Mouse (Mus musculus) limb, embryonic 15.5 days (tissue): ENCODE results near the gene Spert. TPM values are rescaled to one million over a fixed set of nuclear protein-coding genes. Genes with fewer than 3 reads are reported as not detected.

ENCODE experiments used
- ATAC-seq: fragments of 200-750 bp; cut with Nextera tagmentation; 2 replicates; pipeline ENCODE4 v1.8.0; 2017; ENCODE audit warnings: low read depth, moderate TSS enrichment; ENCODE audit not compliant: insufficient number of reproducible peaks, low FRiP score, low TSS enrichment
- H3K27ac ChIP-seq: fragments of 300-500 bp; sonication (generic); 2 replicates; pipeline ENCODE4 v1.5.1; 2015; ENCODE audit warnings: moderate library complexity, mild to moderate bottlenecking, inconsistent platforms
- H3K27me3 ChIP-seq: fragments of 300-500 bp; sonication (generic); 2 replicates; pipeline ENCODE4 v1.6.1; 2015; ENCODE audit warnings: inconsistent platforms
- H3K36me3 ChIP-seq: fragments of 300-500 bp; sonication (generic); 2 replicates; pipeline ENCODE4 v1.6.1; 2015; ENCODE audit warnings: inconsistent platforms
- H3K4me1 ChIP-seq: fragments of 300-500 bp; sonication (generic); 2 replicates; pipeline ENCODE4 v1.6.1; 2015; ENCODE audit warnings: inconsistent platforms
- H3K4me2 ChIP-seq: fragments of 300-500 bp; sonication (generic); 2 replicates; pipeline ENCODE4 v1.6.1; 2015; ENCODE audit warnings: mild to moderate bottlenecking, inconsistent platforms
- H3K4me3 ChIP-seq: fragments of 300-500 bp; sonication (generic); 2 replicates; pipeline ENCODE4 v1.5.1; 2015; ENCODE audit warnings: mild to moderate bottlenecking, inconsistent platforms
- H3K9ac ChIP-seq: fragments of 300-500 bp; sonication (generic); 2 replicates; pipeline ENCODE4 v1.6.1; 2015; ENCODE audit warnings: inconsistent platforms
- H3K9me3 ChIP-seq: fragments of 300-500 bp; sonication (generic); 2 replicates; pipeline ENCODE4 v1.6.1; 2016; ENCODE audit warnings: inconsistent platforms
- WGBS: fragments of 180-500 bp; shearing (Covaris S2); methylation state at CpG from one replicate; pipeline ENCODE4 v1.1.7; 2015; 5-methylcytosine and 5-hydroxymethylcytosine counted together
- polyA plus RNA-seq: library from polyadenylated mRNA; unstranded; fragments of >200 nt; fragmentation: Nextera tagmentation; extraction: Ambion mirVana; gene quantifications from 2 replicates; pipeline ENCODE4 v1.2.1, GENCODE M21; 2015

Gene Spert
- polyA plus RNA-seq: not detected in 2 replicates

- Histone ChIP-seq H3K27ac (no peak within 1 kb of the TSS), H3K36me3 (no peaks in the 10 kb centered on the region), H3K9ac (no peak within 1 kb of the TSS), H3K9me3 (no peaks in the 10 kb centered on the region), H3K4me2 (no peak within 1 kb of the TSS), H3K27me3 (no peaks in the 10 kb centered on the region), H3K4me3 (no peak within 1 kb of the TSS), H3K4me1 (no peaks in the 10 kb centered on the region)
- WGBS: 57% methylated on average over 3 of the region's 3 CpGs
- ATAC-seq: no peak
Measured at GRCm38 (mm10) chr14:75592978-75593377, at the start of gene Spert. TSS of gene Spert (minus strand) at chr14:75593116.

DNA sequence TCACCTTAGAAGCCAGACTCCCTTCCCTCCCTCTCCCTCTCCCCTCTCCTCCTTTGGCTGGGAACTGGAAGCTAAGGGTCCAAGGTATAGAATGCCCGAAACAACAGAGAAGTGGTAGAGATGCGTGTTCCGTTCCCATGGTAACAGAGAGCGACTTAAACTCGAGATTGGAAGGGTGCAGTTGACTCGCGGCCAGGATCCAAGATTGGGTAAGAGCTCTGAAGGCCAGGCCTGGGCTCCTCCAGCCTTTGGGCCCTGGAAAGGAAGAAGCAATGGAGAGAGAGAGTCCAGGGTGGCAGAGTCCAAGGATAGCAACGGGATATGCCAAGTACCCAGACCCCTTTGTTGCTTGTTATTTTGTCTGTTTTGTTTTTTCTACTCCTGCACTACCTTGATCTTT is 49.2 kb upstream of the Spert start, which contains the start of gene Erich6b:
Gene Erich6b (plus strand): TSS at position 180 of the 400 bp plus-strand sequence.
- H3K9ac ChIP-seq: no peak within 1 kb of the TSS
- H3K27ac ChIP-seq: no peak within 1 kb of the TSS; the same call in 1 of the 2 replicates
- 90% methylated on average over 8 of the region's 8 CpGs for WGBS
- H3K36me3 ChIP-seq: no peaks in the 10 kb centered on the region
- H3K4me2 ChIP-seq: no peak within 1 kb of the TSS
- peaks cover 4% of the 10 kb centered on the region; the same call in 1 of the 2 replicates for H3K4me1 ChIP-seq
- H3K27me3 ChIP-seq: no peaks in the 10 kb centered on the region
- ATAC-seq: no peak
- H3K4me3 ChIP-seq: no peak within 1 kb of the TSS
- H3K9me3 ChIP-seq: no peaks in the 10 kb centered on the region

DNA sequence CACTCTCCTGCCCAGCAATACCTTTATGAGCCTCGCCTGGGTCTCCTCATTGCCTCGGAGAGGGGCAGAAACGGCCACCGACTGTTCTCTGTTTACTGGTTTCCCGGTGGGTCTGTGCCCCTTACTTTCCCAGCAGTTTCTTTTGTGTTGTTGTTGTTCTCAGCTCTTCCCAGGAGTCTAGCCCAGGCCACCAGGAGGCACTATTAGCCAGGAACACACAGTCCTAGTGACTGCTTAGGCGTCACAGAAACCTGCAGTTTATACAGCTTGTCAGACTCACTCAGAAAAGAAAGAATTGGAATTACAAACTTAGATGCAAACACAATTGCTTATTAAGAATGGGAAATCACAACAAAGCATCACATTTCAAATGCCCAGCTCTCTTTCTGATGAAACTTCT is 48.5 kb upstream of the Spert start:
- no peak overlapping the region for H3K4me2 ChIP-seq
- no peak overlapping the region for H3K9ac ChIP-seq
- H3K27me3 ChIP-seq: no peaks in the 10 kb centered on the region
- H3K36me3 ChIP-seq: no peaks in the 10 kb centered on the region
- H3K27ac ChIP-seq: no peak overlapping the region
- WGBS: 69% methylated on average over 6 of the region's 6 CpGs
- peaks cover 4% of the 10 kb centered on the region; the same call in 1 of the 2 replicates for H3K4me1 ChIP-seq
- no peaks in the 10 kb centered on the region for H3K9me3 ChIP-seq
- no peak for ATAC-seq
- H3K4me3 ChIP-seq: no peak overlapping the region

- no peaks in the 10 kb centered on the region for H3K27me3 ChIP-seq
- no peak overlapping the region for H3K4me2 ChIP-seq
- H3K4me1 ChIP-seq: peaks cover 5% of the 10 kb centered on the region
- no peaks in the 10 kb centered on the region for H3K36me3 ChIP-seq
- H3K9me3 ChIP-seq: no peaks in the 10 kb centered on the region
- no peak overlapping the region for H3K4me3 ChIP-seq
- no peak overlapping the region for H3K27ac ChIP-seq
- no peak overlapping the region for H3K9ac ChIP-seq
- ATAC-seq: no peak
- WGBS: 80% methylated on average over 2 of the region's 2 CpGs
Measured at GRCm38 (mm10) chr14:75640846-75641245, 47.9 kb upstream of the Spert start.

- WGBS: 84% methylated on average over 4 of the region's 4 CpGs
- Histone ChIP-seq H3K27me3 (no peaks in the 10 kb centered on the region), H3K4me2 (no peak overlapping the region), H3K4me1 (peaks cover 17% of the 10 kb centered on the region), H3K4me3 (no peak overlapping the region), H3K36me3 (no peaks in the 10 kb centered on the region), H3K27ac (no peak overlapping the region), H3K9ac (no peak overlapping the region), H3K9me3 (no peaks in the 10 kb centered on the region)
- no peak for ATAC-seq
Measured at GRCm38 (mm10) chr14:75637641-75638040, 44.7 kb upstream of the Spert start.

GRCm38 (mm10) chr14:75636107-75636506 is 43.2 kb upstream of the Spert start:
- no peaks in the 10 kb centered on the region for H3K27me3 ChIP-seq
- H3K27ac ChIP-seq: 0 out of 2 replicates have a peak overlapping the region, but pooled peaks have one; percentile 23
- no peaks in the 10 kb centered on the region for H3K36me3 ChIP-seq
- H3K9ac ChIP-seq: no peak overlapping the region
- no peak overlapping the region for H3K4me3 ChIP-seq
- ATAC-seq: no peak
- peaks cover 17% of the 10 kb centered on the region for H3K4me1 ChIP-seq
- no peaks in the 10 kb centered on the region for H3K9me3 ChIP-seq
- no peak overlapping the region for H3K4me2 ChIP-seq
- 28% methylated on average over 7 of the region's 7 CpGs for WGBS

GRCm38 (mm10) chr14:75635350-75635749 is 42.4 kb upstream of the Spert start:
- Histone ChIP-seq H3K27me3 (no peaks in the 10 kb centered on the region), H3K36me3 (no peaks in the 10 kb centered on the region), H3K4me1 (peaks cover 17% of the 10 kb centered on the region), H3K4me3 (no peak overlapping the region), H3K9me3 (no peaks in the 10 kb centered on the region), H3K9ac (no peak overlapping the region), H3K4me2 (no peak overlapping the region), H3K27ac (peak overlapping the region; percentile 23; the same call in 1 of the 2 replicates)
- 44% methylated on average over 12 of the region's 12 CpGs for WGBS
- ATAC-seq: 0 out of 2 replicates have a peak, but pooled peaks have one; percentile 52

DNA sequence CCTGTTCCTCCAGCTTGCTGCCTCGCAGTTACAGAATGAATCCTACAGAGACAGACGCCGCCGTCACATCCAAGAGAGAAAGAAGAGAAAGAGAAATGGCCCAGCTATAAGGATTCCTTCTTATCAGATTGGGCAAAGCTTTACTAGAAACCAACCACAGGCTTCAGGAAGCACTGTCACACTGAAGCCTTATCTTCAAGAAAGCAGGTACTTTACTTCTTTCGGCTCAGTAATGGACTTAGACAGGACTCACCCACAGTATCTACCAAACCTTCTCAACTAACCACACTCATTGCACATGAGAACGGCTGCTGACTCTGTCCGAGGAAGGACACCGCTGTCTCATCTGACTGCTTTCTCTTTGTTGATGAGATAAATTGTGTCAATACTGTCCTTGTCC is 36.0 kb upstream of the Spert start:
- WGBS: 89% methylated on average over 8 of the region's 8 CpGs

DNA sequence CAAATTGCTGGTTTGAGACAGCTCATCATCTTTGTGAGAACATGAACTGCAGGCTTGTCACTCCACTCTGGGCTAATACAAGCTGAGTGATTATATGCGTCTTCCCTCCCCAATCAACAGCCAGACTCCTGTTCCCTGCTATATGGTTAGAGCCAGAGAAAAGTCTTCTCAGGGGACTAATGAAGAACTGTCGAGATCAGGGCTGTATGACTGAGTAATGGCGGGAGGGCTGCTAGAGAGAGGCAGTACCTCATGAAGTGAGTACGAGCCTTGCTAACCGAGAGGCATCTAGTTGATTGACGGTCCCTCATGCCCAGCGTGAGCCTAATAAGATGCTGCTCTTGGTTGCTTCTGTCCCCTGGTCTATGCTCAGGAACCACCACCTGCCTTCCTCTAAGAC is 30.1 kb upstream of the Spert start:
- Histone ChIP-seq H3K27me3 (no peaks in the 10 kb centered on the region), H3K36me3 (no peaks in the 10 kb centered on the region), H3K4me1 (no peaks in the 10 kb centered on the region), H3K9me3 (no peaks in the 10 kb centered on the region), H3K27ac (no peak overlapping the region), H3K4me3 (no peak overlapping the region), H3K9ac (no peak overlapping the region), H3K4me2 (no peak overlapping the region)
- ATAC-seq: no peak
- 57% methylated on average over 7 of the region's 7 CpGs for WGBS

More for the DNA sequence above, 36.0 kb upstream of the Spert start:
- no peak overlapping the region for H3K4me3 ChIP-seq
- H3K27me3 ChIP-seq: no peaks in the 10 kb centered on the region
- no peaks in the 10 kb centered on the region for H3K4me1 ChIP-seq
- H3K9ac ChIP-seq: no peak overlapping the region
- no peak overlapping the region for H3K4me2 ChIP-seq
- H3K27ac ChIP-seq: no peak overlapping the region
- no peak for ATAC-seq
- H3K9me3 ChIP-seq: no peaks in the 10 kb centered on the region
- H3K36me3 ChIP-seq: no peaks in the 10 kb centered on the region

DNA sequence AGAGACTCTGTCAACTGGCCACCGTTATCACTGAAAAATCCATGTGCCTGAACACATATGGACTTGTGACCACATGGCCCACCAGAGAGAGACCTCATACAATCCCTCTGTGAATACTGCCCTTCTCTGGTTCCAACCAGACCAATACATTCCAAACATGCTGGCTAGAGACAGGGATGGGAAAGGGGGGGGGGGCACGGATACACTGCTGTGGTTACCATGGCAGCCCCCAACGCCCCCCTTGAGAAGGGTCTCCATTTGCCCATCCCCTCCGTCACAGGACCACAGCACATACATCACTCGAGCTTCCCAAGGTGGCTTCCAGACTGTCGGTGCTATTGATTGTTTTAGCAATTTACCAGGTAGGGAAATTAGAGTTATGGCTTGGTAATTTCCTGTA is 23.5 kb upstream of the Spert start:
- Histone ChIP-seq H3K9ac (no peak overlapping the region), H3K4me1 (no peaks in the 10 kb centered on the region), H3K4me2 (no peak overlapping the region), H3K27me3 (no peaks in the 10 kb centered on the region), H3K27ac (no peak overlapping the region), H3K4me3 (no peak overlapping the region), H3K36me3 (no peaks in the 10 kb centered on the region), H3K9me3 (no peaks in the 10 kb centered on the region)
- 73% methylated on average over 6 of the region's 6 CpGs for WGBS
- ATAC-seq: no peak

DNA sequence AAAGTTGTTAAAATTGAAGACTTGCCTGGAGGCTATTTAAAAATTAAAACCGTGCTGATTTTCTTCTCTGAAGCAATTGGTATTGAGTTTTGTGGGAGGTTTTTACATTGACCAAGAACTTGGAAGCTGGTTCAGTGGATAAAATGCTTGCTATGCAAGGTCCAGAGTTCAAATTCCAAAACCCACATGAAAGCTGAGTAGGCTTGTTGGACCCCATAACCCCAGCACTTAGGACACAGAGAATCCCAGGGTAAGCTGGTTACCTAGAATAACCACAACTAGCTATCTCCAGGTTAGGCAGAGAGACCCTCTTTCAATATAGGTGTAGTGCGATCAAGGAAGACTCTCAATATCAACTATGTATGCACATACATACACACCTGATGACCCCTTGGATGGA is 16.3 kb upstream of the Spert start:
- H3K4me3 ChIP-seq: no peak overlapping the region
- H3K9me3 ChIP-seq: no peaks in the 10 kb centered on the region
- no peak for ATAC-seq
- no peak overlapping the region for H3K27ac ChIP-seq
- no peaks in the 10 kb centered on the region for H3K27me3 ChIP-seq
- WGBS: 78% methylated on average over 2 of the region's 2 CpGs
- H3K36me3 ChIP-seq: no peaks in the 10 kb centered on the region
- no peak overlapping the region for H3K9ac ChIP-seq
- no peak overlapping the region for H3K4me2 ChIP-seq
- H3K4me1 ChIP-seq: no peaks in the 10 kb centered on the region

GRCm38 (mm10) chr14:75583870-75584269 is 9.0 kb downstream of the Spert start:
- H3K9me3 ChIP-seq: no peaks in the 10 kb centered on the region
- no peak overlapping the region for H3K4me3 ChIP-seq
- no peaks in the 10 kb centered on the region for H3K4me1 ChIP-seq
- no peak overlapping the region for H3K27ac ChIP-seq
- no peaks in the 10 kb centered on the region for H3K27me3 ChIP-seq
- no peak overlapping the region for H3K9ac ChIP-seq
- no peak for ATAC-seq
- H3K4me2 ChIP-seq: no peak overlapping the region
- H3K36me3 ChIP-seq: no peaks in the 10 kb centered on the region
- WGBS: 88% methylated on average over 12 of the region's 12 CpGs

DNA sequence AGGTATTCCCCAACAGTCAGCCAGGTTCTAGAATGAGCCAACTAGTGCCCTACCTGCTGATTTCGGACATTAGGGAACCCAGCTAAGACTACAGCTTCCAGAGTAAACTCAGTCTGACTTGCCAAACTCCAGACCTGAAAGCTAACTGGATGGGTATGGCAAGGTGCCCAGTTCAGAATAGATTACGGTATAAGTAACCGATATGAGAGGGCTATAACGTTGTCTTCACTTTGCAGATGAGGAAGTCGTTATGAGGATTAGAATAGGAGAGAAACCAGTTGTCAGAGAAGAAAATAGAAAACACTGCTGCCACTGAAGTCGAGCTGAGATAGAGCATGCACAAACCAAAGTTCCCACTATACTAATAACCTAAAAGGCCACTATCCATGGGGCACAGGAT is 13.9 kb downstream of the Spert start:
- WGBS: 69% methylated on average over 6 of the region's 6 CpGs
- Histone ChIP-seq H3K9me3 (no peaks in the 10 kb centered on the region), H3K36me3 (no peaks in the 10 kb centered on the region), H3K4me3 (no peak overlapping the region), H3K4me2 (no peak overlapping the region), H3K27me3 (no peaks in the 10 kb centered on the region), H3K27ac (no peak overlapping the region), H3K4me1 (no peaks in the 10 kb centered on the region), H3K9ac (no peak overlapping the region)
- no peak for ATAC-seq
